Mouse (Mus musculus) c-Kit-positive CD71-positive TER-119-negative erythroid progenitor cells, embryonic 14.5 days (primary cell): ENCODE results near the gene Ehbp1l1.

Source experiments
- DNase-seq: peaks from one replicate; pipeline ENCODE4 v3.0.0-alpha.2; 2013; ENCODE audit warnings: low read depth

Gene Ehbp1l1

DNA sequence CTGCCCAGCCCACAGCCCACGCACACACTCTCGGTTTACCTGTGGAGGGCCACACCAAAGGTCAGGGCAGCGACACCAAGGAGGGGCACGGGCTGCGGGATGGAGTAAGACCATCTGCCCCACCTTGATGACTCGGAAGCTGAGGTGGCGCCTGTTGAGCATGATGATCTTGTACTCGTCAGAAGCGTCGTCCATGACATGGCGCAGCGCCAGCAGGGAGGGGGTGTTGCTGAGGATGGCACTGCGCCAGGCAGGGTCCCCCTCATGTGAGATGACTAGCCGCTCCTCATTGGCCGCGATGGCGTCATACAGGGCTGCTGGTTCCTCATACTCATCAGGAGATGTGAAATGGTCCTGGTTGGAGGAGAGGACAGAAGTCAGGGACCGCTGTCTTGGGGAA, 59.7 kb downstream of the Ehbp1l1 start:
- DNase-seq: no peak

DNA sequence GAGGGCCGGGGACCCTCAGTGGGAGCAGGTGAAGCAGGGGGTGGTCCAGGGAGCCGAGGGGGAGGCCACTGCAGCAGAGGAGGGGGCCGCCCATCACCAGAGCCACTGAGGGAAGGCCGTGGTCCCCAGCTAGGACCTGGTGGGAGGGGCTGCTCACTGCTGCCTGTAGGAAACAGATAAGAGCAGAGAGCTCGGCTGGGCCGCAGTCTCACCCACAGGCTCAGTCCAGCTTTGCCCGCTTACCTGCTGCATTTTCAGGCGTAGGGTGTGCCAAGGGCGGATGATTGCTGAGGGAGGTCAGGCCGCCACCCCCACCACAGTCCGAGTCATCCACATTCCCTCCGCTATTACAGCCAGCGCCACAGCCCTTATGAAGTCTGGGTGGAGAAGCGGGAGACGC, 60.7 kb downstream of the Ehbp1l1 start:
- peak; percentile 66 for DNase-seq

DNA sequence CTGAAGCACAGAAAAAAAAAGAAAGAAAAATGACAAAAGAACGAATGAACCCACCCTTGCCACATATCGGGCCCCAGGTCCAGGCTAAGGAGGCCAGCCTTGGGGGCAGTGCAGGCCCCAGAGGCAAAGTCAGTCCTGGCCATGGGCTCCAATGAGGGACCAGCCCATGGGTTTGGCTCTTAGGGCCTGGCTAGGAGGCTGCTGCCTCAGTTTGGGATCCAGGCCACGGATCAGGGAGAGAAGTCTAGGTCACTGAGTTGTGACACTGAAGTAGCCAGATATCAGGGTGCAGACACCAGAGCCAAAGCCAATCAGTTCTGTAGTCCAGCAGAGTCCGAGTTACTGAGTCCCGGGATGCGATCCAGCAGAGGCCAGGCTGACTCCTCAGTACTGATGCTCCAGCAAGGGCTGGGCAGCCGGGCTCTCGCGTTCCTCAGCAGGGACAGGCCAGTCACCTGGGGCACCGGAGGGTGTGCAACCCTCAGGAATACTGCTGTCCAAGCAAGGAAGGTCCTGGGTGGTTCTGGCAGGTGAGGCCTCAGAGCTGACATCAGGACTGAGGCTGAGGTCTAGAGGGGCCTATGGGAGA, 61.4 kb downstream of the Ehbp1l1 start:
- DNase-seq: no peak

DNA sequence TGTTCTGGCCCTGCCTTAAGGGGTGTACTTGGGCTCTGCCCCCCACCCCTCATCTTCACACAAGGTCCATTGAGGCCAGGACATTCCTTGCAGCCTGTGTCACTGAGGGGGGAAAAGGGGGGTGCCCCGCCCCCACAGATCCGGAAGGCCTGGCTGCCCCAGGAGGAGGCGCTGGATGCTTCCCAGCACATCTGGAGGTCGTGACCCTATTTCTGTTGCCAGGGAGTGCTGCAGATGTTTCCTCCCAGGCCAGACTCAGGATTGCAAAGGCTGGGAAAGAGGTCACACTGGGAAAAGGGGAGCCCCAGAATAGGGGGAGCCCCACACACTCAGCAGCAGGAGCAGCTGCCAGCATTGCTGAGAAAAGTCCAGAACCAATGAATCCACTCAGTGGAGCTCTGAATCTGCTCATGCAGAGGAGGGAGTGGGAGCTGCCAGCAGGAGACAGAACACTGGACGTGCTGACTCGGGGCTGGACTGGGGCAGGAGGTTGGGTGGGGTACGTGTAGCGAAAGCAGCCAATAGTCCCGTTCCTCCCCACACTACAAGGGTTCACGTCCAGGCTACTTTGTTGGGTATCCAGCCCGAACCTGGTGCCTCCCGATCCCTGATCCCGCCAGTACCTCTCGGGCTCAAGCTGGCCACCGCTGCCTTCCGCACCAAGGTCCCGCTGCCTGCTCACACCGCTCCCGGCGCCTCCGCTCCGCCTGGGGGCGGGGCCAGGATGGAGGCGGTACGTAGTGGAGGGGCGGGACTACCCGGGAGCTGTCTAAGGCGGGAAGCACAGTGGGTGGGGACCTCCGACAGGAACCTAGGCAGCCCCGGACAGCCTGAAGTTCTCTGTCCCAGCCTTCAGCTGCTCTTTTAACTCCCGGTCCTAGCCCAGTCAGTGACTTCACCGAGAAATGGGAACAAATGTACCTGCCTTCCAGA, 62.9 kb downstream of the Ehbp1l1 start, which contains the start of gene Sipa1:
Gene Sipa1, minus strand, starts transcription at position 727 of the 933 bp plus-strand sequence.
- DNase-seq: peak; percentile 89

DNA sequence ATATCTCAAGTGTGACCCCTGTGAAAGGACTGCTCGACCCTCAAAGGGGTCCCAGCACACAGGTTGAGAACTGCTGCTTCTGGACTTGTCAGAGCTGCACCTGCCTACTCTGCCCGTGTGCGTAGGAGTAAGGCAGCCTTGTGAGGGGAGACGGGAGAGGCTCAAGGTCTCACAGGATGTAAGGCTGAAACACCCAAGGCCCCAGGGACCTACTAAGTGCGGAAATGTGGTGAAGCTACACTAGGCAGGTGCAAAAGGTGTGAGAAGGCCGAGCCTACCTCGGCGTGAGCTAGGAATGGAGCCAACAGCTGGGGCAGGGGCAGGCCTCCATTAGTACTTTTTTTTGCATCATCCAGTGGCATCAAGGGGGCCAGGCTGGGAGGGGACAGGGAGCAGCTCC, 63.8 kb downstream of the Ehbp1l1 start:
- DNase-seq: no peak

DNA sequence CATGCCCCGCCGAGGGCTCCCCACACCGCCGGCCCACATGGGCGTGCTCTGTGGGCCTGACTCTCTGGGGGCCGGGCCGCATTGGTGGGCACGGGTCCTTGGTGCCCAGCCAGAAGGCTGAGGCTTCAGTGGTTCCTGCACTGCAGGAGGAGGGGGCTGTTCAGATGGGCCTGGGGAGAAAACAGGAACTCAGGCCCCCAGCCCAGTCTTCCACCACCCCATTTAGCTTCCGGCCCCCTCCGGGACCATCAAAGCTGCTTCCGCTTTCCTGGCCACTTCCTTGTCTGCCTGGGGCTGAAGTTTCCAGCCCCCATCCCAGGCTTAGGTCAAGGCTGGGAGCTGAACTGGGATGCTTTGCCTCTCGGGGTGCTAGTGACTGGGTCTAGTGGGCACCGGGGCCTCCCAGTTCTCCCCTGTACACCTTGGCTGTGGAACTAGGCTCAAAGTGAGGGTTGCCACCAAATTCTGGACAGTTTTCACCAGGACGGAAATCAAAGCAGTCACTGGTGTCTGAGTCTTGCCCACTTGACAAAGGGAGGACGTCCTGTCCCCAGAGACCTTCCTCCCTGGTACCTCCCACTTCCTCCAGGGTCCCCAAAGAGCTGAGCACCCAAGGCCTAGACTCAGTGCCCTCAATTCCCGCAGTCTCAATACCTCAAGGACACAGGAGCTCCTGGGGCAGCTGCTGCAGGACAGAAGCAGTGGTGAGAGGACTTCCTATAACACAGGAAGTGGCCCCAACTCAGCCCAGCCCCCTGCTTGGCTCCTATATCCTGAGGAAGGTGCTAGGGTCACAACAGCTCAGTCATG, 65.0 kb downstream of the Ehbp1l1 start:
- no peak for DNase-seq
